Mouse (Mus musculus): ENCODE results near the gene Syne1. TPM values are rescaled to one million over a fixed set of nuclear protein-coding genes. Genes with fewer than 3 reads are reported as not detected.

Syne1 gene
- total and polyA plus RNA-seq, 2 experiments from 2014 or later, result 25.9 to 71.2 TPM

DNA sequence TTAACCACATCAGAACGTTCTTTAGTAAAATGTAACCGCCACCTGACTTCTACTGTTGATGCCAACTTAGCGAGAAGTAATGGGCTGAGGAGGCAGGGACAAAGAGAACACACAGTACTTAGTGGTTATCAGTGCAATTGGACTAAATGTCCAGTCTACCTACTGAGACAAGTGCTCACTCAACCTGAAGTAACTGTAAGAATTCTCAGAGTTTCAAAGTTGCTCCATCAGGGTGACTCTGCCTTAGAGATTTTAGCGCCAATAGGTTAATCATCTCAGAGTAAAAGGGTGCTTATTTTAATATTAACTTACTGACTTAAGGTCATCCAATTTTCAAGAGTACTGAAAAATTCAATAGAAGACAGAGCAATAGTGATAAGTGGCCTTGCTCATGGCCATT, 525.4 kb downstream of the Syne1 start:
- WGBS, result 95% methylated on average over 4 of the region's 4 CpGs
- H3K27ac ChIP-seq (ENCODE audit: low read depth), result no peak overlapping the region
- H3K4me2 ChIP-seq (ENCODE audit: low read depth, low read length), result no peak overlapping the region
- no peak for DNase-seq (ENCODE audit: low spot score)
- no peaks in the 10 kb centered on the region for H3K4me1 ChIP-seq (ENCODE audit: control insufficient read depth, insufficient read depth)
- H3K9me3 ChIP-seq (replicated peaks; ENCODE audit: control insufficient read depth, low read length), result no peaks in the 10 kb centered on the region
- no peak overlapping the region for H3K4me3 ChIP-seq (ENCODE audit: low read depth, low read length)
- no peak overlapping the region for H3K9ac ChIP-seq (replicated peaks; ENCODE audit: low read depth, low read length)
- peaks cover 78% of the 10 kb centered on the region for H3K36me3 ChIP-seq (replicated peaks; ENCODE audit: control insufficient read depth, insufficient read depth, low read length)
- TF ChIP-seq CTCF (IDR thresholded peaks at IDR 0.05; ENCODE audit: low read depth) (no peak), EP300 (IDR thresholded peaks at IDR 0.05; ENCODE audit: low read depth) (no peak)
- H3K27me3 ChIP-seq (ENCODE audit: control insufficient read depth, insufficient read depth, low read length), result no peaks in the 10 kb centered on the region
- no peak for ATAC-seq (ENCODE audit: insufficient read depth, low read depth)

DNA sequence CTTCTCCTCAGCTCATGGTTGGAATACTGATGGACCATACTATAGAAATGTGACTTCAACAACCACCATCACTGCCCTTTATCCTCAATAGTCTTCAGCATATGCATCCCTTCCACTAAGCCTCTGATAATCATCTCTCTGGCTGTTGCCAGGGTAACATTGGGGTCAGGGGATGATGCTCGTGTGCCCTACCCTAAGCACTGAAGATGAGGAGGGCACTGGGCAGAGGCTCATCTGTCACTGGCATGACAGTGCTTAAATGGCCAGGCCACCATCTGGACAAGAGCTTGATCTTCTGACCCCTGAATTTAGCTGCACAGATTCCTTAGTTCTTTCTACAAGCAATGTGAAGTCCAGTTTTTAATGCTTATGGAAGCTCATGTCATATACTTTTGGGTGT, 534.1 kb downstream of the Syne1 start:
- no peak for TF ChIP-seq CTCF (IDR thresholded peaks at IDR 0.05; ENCODE audit: low read depth)
- H3K27ac ChIP-seq (ENCODE audit: low read depth), result no peak overlapping the region
- no peaks in the 10 kb centered on the region for H3K9me3 ChIP-seq (replicated peaks; ENCODE audit: control insufficient read depth, low read length)
- H3K4me2 ChIP-seq (ENCODE audit: low read depth, low read length), result no peak overlapping the region
- WGBS, result 62% methylated on average over 1 of the region's 1 CpGs
- DNase-seq (ENCODE audit: low spot score) (no peak), ATAC-seq (ENCODE audit: insufficient read depth, low read depth) (no peak)
- H3K27me3 ChIP-seq (ENCODE audit: control insufficient read depth, insufficient read depth, low read length), result no peaks in the 10 kb centered on the region
- no peak overlapping the region for H3K9ac ChIP-seq (replicated peaks; ENCODE audit: low read depth, low read length)
- H3K4me3 ChIP-seq (ENCODE audit: low read depth, low read length), result no peak overlapping the region
- H3K4me1 ChIP-seq (ENCODE audit: control insufficient read depth, insufficient read depth), result no peaks in the 10 kb centered on the region
- peaks cover 11% of the 10 kb centered on the region for H3K36me3 ChIP-seq (replicated peaks; ENCODE audit: control insufficient read depth, insufficient read depth, low read length)

DNA sequence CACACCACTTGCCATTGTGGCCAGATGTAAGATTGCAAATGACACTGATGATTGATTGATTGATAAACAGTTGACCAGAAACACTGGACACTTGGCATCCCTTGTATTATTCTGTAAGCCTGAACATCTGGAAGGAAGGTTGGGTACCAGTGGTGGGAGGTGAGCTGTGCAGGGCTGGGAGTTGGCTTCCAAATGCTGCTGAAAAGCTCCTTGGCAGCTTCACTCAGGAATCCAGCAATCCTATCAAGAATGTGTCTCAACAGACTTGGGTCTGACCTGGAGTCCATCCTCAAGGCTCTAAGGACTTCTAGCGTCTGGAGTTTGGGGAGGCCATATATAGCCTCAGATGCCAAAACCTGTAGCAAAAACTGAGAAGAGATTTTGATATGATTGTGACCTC, 536.3 kb downstream of the Syne1 start:
- TF ChIP-seq EP300 (IDR thresholded peaks at IDR 0.05; ENCODE audit: low read depth) (no peak), CTCF (IDR thresholded peaks at IDR 0.05; ENCODE audit: low read depth) (no peak)
- no peak overlapping the region for H3K9ac ChIP-seq (replicated peaks; ENCODE audit: low read depth, low read length)
- H3K9me3 ChIP-seq (replicated peaks; ENCODE audit: control insufficient read depth, low read length), result no peaks in the 10 kb centered on the region
- no peak overlapping the region for H3K4me2 ChIP-seq (ENCODE audit: low read depth, low read length)
- H3K27me3 ChIP-seq (ENCODE audit: control insufficient read depth, insufficient read depth, low read length), result no peaks in the 10 kb centered on the region
- H3K27ac ChIP-seq (ENCODE audit: low read depth), result no peak overlapping the region
- 94% methylated on average over 1 of the region's 1 CpGs for WGBS
- ATAC-seq (ENCODE audit: insufficient read depth, low read depth) (no peak), DNase-seq (ENCODE audit: low spot score) (no peak)
- no peaks in the 10 kb centered on the region for H3K4me1 ChIP-seq (ENCODE audit: control insufficient read depth, insufficient read depth)
- H3K36me3 ChIP-seq (replicated peaks; ENCODE audit: control insufficient read depth, insufficient read depth, low read length), result no peaks in the 10 kb centered on the region; the same call in 1 of the 2 replicates
- no peak overlapping the region for H3K4me3 ChIP-seq (ENCODE audit: low read depth, low read length)

DNA sequence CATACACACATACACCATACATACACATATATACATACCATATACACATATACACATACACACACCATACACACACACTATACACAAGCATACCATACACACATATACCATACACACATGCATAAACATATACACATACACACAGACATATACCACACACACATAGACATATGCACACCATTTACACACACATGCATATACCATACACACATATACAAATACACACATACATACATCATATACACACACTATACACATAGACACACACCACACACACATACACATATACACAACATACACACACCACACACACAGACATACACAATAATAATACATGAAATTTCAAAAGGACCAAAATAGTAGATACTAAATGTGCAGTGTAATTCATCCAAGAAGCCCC, 539.3 kb downstream of the Syne1 start:
- no peak overlapping the region for H3K9ac ChIP-seq (replicated peaks; ENCODE audit: low read depth, low read length)
- TF ChIP-seq EP300 (IDR thresholded peaks at IDR 0.05; ENCODE audit: low read depth) (no peak), CTCF (IDR thresholded peaks at IDR 0.05; ENCODE audit: low read depth) (no peak)
- ATAC-seq (ENCODE audit: insufficient read depth, low read depth), result no peak

DNA sequence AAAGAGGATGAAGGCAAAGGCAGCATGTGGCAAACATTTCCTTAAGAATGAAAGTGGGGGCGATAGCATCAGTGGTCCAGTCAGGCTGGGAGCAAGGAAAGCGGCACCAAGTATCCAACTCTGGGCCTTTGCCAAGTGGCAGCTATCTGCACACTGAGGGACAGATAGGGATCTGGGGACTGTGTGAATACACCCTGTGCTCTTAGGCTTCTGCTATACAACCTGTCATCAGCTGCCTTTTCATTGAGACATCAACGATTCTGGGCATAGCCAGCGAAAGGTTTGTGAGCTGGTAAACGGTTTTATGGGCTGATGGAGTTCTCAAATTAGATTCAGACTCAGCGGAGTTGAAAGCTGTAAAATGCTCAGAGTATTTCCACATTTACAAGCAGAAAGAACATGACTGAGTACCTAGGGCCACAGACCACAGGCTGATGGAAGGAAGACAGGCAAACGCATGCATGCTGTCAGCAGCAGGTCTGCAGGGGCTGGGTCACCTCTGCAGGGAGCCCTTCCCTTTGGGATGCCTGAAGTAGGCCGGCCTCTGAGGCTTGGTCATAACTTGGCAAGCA, 542.4 kb downstream of the Syne1 start:
- H3K27ac ChIP-seq (ENCODE audit: low read depth), result no peak overlapping the region
- H3K36me3 ChIP-seq (replicated peaks; ENCODE audit: control insufficient read depth, insufficient read depth, low read length), result no peaks in the 10 kb centered on the region
- TF ChIP-seq CTCF (IDR thresholded peaks at IDR 0.05; ENCODE audit: low read depth) (no peak), EP300 (IDR thresholded peaks at IDR 0.05; ENCODE audit: low read depth) (no peak)
- no peak for DNase-seq (ENCODE audit: low spot score)
- no peak overlapping the region for H3K4me2 ChIP-seq (ENCODE audit: low read depth, low read length)
- H3K9ac ChIP-seq (replicated peaks; ENCODE audit: low read depth, low read length), result no peak overlapping the region
- no peaks in the 10 kb centered on the region for H3K9me3 ChIP-seq (replicated peaks; ENCODE audit: control insufficient read depth, low read length)
- H3K4me3 ChIP-seq (ENCODE audit: low read depth, low read length), result no peak overlapping the region
- ATAC-seq (ENCODE audit: insufficient read depth, low read depth), result no peak
- no peaks in the 10 kb centered on the region for H3K27me3 ChIP-seq (ENCODE audit: control insufficient read depth, insufficient read depth, low read length)
- WGBS, result 57% methylated on average over 8 of the region's 8 CpGs
- H3K4me1 ChIP-seq (ENCODE audit: control insufficient read depth, insufficient read depth), result no peaks in the 10 kb centered on the region

More for the DNA sequence above, 539.3 kb downstream of the Syne1 start:
- DNase-seq (ENCODE audit: low spot score), result no peak
- Histone ChIP-seq H3K27ac (ENCODE audit: low read depth) (no peak overlapping the region), H3K9me3 (replicated peaks; ENCODE audit: control insufficient read depth, low read length) (no peaks in the 10 kb centered on the region), H3K36me3 (replicated peaks; ENCODE audit: control insufficient read depth, insufficient read depth, low read length) (no peaks in the 10 kb centered on the region), H3K4me2 (ENCODE audit: low read depth, low read length) (no peak overlapping the region), H3K27me3 (ENCODE audit: control insufficient read depth, insufficient read depth, low read length) (no peaks in the 10 kb centered on the region), H3K4me3 (ENCODE audit: low read depth, low read length) (no peak overlapping the region), H3K4me1 (ENCODE audit: control insufficient read depth, insufficient read depth) (no peaks in the 10 kb centered on the region)

DNA sequence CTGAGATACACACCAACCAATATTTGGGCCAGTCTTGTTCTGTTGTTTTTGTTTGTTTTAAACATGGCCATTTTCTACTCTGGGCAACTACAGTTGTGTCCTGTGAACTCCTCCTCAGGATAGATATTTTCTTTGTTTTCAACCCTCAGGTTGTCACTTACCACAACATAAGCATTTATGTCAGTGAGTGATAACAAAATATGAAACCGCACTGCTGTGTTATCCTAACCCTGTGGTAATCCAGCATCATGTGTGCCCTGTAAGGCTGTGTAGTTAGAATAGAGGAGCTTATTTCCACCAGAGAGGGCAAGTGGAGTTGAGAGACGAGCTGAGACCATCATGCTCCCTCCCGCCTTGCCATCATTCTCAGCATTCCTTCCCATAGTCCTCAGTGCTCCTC, 554.7 kb downstream of the Syne1 start:
- no peak overlapping the region for H3K9ac ChIP-seq (replicated peaks; ENCODE audit: low read depth, low read length)
- H3K27ac ChIP-seq (ENCODE audit: low read depth), result no peak overlapping the region
- no peaks in the 10 kb centered on the region for H3K9me3 ChIP-seq (replicated peaks; ENCODE audit: control insufficient read depth, low read length)
- no peaks in the 10 kb centered on the region for H3K27me3 ChIP-seq (ENCODE audit: control insufficient read depth, insufficient read depth, low read length)
- H3K4me3 ChIP-seq (ENCODE audit: low read depth, low read length), result no peak overlapping the region
- H3K4me1 ChIP-seq (ENCODE audit: control insufficient read depth, insufficient read depth), result no peaks in the 10 kb centered on the region
- no peak overlapping the region for H3K4me2 ChIP-seq (ENCODE audit: low read depth, low read length)
- DNase-seq (ENCODE audit: low spot score), result no peak
- no peak for ATAC-seq (ENCODE audit: insufficient read depth, low read depth)
- no peaks in the 10 kb centered on the region for H3K36me3 ChIP-seq (replicated peaks; ENCODE audit: control insufficient read depth, insufficient read depth, low read length)
- 70% methylated on average over 3 of the region's 3 CpGs for WGBS
- TF ChIP-seq CTCF (IDR thresholded peaks at IDR 0.05; ENCODE audit: low read depth) (no peak), EP300 (IDR thresholded peaks at IDR 0.05; ENCODE audit: low read depth) (no peak)

Data from heart, postnatal 0 days (tissue).